Mouse (Mus musculus) left cerebral cortex, postnatal 4 days (tissue): Measurements from ENCODE around the gene Ankrd11. TPM values are rescaled to one million over a fixed set of nuclear protein-coding genes. Genes with fewer than 3 reads are reported as not detected.
"Not testable (repeated sequence)": the region's sequence is repeated elsewhere in the genome, so short reads cannot be mapped to it uniquely, and the experiment has no call there.

Source experiments
- DNase-seq: peaks from one replicate; pipeline ENCODE4 v3.0.0-alpha.2; 2022
- intact Hi-C: fragments of 180-260 bp; cut with DNase I; formaldehyde crosslinking; loops from one replicate; pipeline ENCODE4 v1.15.1; 2025
- total RNA-seq, 2 experiments: library from RNA; stranded (reverse); gene quantifications; 2 replicates each; pipeline ENCODE4 v1.2.3; 2021

Ankrd11 gene
- total RNA-seq, 2 experiments from 2014 or later, result 138 to 143 TPM

DNA sequence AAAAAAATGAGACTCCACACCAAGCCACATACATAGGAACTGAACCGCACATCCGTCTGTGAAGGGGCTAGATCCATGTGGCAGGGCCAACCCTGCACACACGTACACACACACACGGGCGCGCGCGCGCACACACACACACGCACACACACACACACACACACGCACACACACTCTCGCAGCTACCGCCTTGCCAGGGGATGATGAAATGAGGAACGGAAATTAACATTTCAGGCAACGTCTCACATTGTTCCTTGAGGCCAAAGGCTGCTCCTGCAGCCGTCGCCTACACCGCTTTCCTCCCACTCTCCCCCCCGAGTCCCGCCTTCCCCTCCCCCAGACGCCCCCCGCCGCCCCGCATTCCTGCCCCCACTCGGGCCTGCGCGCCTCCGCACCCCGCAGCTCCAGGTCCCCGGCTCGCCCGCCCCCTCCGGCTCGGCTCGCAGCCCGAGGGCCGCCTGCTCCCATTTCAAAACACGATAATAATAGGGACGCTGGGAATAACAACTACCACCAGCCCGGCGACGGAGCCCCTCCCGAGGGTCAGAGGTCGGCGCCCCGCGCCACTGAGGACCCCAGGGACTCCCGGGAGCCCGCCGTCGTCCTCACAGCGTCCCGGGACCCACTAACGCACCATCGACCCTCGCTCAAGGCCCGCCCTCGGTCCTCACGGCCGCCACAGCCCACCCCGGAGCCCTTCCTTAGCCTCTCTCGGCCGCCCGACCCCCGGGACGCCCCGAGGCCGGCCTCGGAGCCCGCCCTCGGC is 886 bp downstream of the Ankrd11 start:
- intact Hi-C loops, result loop anchor here (5.0 kb wide), 1 partner anchor 134 kb away; no protein-coding TSS in a partner anchor
- DNase-seq, result peak; percentile 45

- no peak for DNase-seq
- intact Hi-C loops, result loop anchor here (5.0 kb wide), 1 partner anchor 133 kb away; no protein-coding TSS in a partner anchor
Observed at GRCm38 (mm10) chr8:123040110-123040650, 1.9 kb downstream of the Ankrd11 start.

DNA sequence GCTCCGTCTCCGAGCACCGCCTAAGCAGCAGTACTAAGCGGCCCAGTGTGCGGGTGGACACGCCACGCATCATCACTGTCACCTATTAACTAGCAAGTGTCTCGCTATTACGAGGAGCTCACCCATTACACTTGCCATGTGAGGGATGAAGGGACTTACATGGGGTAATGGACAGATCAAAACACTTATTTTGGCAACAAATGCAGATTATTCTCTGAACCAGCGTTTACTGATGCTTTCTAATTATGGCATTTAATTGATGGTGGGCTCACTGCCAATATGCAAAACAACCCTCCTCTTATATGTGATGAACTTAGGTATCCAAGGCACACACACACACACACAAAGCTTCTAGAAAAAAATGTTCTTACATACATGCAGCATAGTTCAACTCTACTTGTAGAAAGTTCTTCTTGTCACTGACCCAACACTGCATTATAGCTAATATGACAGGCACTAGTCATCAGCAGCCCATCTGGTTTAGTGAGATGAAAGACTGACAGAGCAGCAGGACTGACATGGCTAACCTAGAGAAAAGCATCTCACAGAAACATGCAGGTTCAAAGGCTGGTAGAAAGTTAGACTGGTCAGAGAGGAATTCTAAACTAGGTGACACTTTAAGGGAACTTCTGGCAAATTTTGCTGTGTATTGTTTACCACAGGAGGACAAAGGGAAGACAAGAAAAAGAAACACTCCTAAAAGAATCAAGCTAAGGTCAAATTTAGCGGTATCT is 2.5 kb downstream of the Ankrd11 start:
- DNase-seq, result no peak
- intact Hi-C loops, result loop anchor here (5.0 kb wide), 1 partner anchor 132 kb away; no protein-coding TSS in a partner anchor

DNA sequence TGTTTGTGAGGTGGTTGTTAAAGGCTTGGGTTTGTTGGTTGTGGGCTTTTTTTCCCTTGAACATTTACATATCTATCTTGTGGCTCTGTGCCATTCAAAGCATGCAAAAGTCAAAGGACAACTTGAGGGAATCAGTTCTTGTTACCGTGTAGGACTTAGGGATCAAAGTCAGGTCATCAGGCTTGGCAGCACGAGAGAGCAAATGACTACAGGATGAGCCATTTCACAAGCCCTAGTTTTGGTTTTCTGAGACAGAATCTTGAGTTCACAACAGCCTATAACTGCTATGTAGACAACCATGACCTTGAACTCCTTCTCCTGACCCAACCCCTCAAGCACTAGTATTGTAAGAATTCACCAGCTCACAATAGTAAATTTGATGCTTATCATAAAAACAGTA is 3.7 kb downstream of the Ankrd11 start:
- no peak for DNase-seq
- intact Hi-C loops, result no loop called here

DNA sequence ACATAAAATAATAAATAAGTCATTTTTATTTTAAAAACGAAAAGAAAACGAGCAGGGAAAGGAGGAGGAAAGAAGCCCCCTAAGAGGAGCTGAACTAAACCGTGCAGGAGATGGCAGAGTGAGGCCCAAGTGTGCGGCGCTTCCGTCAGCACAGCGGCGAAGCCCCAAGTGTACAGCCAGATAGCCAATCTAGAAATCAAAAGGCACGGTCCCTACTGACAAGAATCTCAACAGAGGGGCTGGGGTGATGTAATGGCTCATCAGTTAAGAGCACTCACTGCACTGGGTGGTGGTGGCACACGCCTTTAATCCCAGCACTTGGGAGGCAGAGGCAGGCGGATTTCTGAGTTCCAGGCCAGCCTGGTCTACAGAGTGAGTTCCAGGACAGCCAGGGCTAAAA is 4.6 kb downstream of the Ankrd11 start:
- intact Hi-C loops, result no loop called here

GRCm38 (mm10) chr8:123036956-123037355 is 5.1 kb downstream of the Ankrd11 start:
- intact Hi-C loops, result no loop called here

More for the DNA sequence above, 4.6 kb downstream of the Ankrd11 start:
- no peak for DNase-seq

GRCm38 (mm10) chr8:123034171-123034570 is 7.9 kb downstream of the Ankrd11 start:
- intact Hi-C loops, result no loop called here
- DNase-seq, result no peak

More at GRCm38 (mm10) chr8:123036956-123037355, 5.1 kb downstream of the Ankrd11 start:
- no peak for DNase-seq

DNA sequence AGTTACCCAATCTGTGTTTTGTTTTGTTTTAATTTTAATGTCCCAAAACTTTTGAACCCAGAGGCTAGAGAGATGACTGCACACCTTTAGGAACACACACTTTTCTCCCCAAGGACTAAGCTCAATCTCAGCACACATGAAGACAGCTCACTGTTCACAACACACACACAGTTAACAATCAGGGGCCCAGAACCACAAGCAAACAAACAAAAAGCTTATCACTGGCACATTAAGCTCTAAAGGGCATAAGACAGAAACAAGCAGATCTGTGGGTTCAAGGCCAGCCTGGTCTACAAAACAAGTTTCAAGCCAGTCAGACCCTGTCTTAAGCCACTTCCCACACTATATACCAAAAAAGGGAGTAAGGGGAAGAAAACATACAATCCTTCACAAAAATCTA is 8.6 kb downstream of the Ankrd11 start:
- intact Hi-C loops, result no loop called here
- no peak for DNase-seq

DNA sequence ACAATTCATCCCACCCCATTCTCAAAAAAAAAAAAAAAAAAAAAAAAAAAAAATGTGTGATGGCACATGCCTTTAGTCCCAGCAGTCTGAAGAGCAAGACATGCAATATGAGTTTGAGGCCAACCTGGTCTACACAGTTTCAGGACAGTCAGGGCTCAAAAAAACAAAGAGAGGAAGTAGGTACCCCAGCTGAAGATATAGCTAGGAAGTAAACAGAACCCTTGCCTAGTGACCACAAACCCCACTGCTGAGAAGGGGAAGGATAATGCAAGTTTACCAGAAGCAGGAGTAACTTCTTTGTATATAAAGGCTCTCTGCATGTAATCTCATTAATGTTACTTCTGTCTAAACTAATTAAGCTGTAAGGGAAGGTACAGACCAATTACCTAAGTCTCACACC is 9.3 kb downstream of the Ankrd11 start:
- intact Hi-C loops, result no loop called here
- DNase-seq, result no peak

DNA sequence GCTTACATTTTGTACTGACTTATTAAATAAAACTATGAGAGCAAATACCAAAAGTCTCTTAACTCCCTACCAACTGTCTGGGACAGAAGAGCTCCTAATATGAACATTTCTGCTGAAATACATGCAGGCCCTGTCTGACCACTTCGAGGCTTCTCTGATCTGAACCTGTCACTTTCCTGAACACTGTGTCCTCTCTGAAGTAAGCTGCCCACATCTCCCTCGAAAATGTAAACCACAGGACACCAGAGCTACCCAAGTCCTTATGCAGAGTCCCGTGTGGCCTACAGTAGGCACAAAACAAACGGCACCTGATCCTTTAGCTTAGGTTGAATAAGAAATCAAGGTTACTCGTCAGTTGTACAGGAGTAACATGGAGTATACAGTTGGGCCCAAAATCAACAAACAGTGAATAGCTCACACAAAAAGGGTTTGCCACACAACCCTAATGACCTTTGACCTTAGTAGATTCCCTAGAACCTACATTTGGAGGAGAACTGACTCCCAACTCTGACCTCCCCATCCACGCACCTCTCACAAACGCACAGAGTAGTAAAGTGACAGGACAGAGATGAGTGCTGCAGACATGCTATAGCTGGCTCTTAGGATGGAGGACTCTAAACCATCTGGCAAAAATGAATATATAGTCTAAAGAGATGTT is 10.6 kb downstream of the Ankrd11 start:
- intact Hi-C loops, result no loop called here

GRCm38 (mm10) chr8:123030091-123030490 is 12.0 kb downstream of the Ankrd11 start:
- intact Hi-C loops, DNase-seq: not testable (repeated sequence)

More for the DNA sequence above, 10.6 kb downstream of the Ankrd11 start:
- DNase-seq, result no peak

DNA sequence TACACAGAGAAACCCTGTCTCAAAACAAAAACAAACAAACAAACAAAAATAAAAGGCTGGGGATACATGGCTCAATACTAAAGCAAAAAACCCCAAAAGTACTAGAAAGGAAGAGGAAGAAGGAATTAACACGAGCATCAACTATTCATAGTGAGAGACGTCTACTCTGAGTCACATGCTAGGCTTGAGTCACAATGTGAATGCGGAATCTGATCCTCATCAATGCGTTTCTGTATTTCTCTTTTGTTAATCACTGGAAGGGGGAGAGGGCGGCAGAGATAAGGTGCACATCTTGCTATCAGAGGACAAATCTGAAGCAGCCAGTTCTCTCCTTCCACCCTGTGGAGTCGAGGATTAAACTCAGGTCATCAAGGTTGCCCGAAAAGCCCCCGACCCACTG is 14.3 kb downstream of the Ankrd11 start:
- DNase-seq, result no peak
- intact Hi-C loops, result no loop called here

DNA sequence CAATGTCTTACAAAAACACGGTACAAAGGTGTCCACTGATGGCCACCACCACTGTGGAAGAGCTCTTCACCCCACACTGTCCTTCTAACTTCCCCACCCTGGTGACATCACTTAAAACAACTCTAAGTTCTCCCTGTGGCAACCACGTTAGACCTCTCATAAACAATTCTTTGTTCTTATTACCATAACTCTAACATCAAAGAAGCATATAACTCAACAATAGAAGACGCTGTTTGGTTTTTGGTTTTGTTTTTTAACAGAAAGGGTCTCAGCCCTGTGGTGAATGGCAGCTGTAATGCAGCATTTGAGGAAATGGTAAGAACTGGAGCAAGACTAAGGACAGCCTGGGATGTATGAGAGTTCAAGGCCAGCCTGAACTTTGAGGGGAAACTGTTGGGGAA is 16.1 kb downstream of the Ankrd11 start:
- DNase-seq, result no peak
- intact Hi-C loops, result no loop called here

DNA sequence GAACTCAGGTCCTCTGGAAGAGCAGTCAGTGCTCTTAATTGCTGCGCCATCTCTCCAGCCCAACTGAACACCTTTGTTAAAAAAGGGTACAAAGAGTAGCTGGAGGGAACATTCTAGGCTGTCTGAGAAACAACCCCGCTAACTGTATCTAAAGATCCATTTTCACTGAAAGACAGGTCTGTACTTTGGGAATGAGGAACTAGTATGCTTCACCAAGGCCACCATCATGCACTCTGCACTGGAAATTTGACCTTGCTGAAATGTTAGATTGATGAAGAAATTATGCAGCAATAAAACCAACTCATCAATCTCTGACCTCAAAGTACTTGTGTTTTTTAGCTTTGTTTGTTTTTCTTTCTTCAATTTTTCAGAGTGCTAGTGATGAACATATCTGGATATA is 17.9 kb downstream of the Ankrd11 start:
- intact Hi-C loops, result no loop called here
- no peak for DNase-seq

- intact Hi-C loops, result no loop called here
- DNase-seq, result no peak
Observed at GRCm38 (mm10) chr8:123022727-123023126, 19.4 kb downstream of the Ankrd11 start.

- intact Hi-C loops, result no loop called here
- no peak for DNase-seq
Observed at GRCm38 (mm10) chr8:123021259-123021658, 20.8 kb downstream of the Ankrd11 start.

- intact Hi-C loops, result no loop called here
- DNase-seq, result no peak
Observed at GRCm38 (mm10) chr8:123020859-123021258, 21.2 kb downstream of the Ankrd11 start.

- intact Hi-C loops, result no loop called here
- no peak for DNase-seq
Observed at GRCm38 (mm10) chr8:123020084-123020483, 22.0 kb downstream of the Ankrd11 start.

- intact Hi-C loops, result no loop called here
- DNase-seq, result no peak
Observed at GRCm38 (mm10) chr8:123018484-123019164, 23.5 kb downstream of the Ankrd11 start.

DNA sequence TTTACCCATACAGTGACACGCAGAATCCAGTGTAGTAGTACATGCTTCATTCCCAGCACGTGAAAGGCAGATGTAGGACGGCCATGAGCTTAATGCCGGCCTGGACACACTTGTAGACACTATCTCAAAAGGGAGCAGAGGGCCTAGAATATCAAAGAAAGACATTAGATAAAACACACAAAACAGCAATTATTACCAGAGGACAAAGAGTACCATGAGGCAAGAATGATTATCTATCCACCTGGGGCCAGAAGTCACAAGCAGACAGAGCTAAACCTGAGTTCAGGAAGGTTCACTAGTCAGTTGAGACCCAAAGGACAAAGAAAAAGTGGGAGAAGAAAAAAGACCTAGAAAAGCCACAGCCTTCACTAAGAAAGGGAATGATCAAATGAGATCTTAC is 24.9 kb downstream of the Ankrd11 start:
- intact Hi-C loops, result no loop called here
- no peak for DNase-seq
